Mouse (Mus musculus): ENCODE data around the gene Pgm1.

The Pgm1 gene

GRCm38 (mm10) chr4:99929149-99929612 lies at the start of gene Pgm1:
TSS of gene Pgm1 (plus strand) at chr4:99929414.
- peak; percentile 91 for DNase-seq (ENCODE audit: low read depth, low spot score)

- no peak for DNase-seq (ENCODE audit: low read depth, low spot score)
These were observed 47.3 kb upstream of the Pgm1 start for GRCm38 (mm10) chr4:99881882-99882281.

GRCm38 (mm10) chr4:99882405-99882804 lies 46.8 kb upstream of the Pgm1 start:
- DNase-seq (ENCODE audit: low read depth, low spot score) = no peak

GRCm38 (mm10) chr4:99913894-99914451 lies 15.2 kb upstream of the Pgm1 start:
- DNase-seq (ENCODE audit: low read depth, low spot score) = no peak

- no peak for DNase-seq (ENCODE audit: low read depth, low spot score)
These were observed 2.8 kb upstream of the Pgm1 start for GRCm38 (mm10) chr4:99926380-99926779.

GRCm38 (mm10) chr4:99928521-99928920 lies 693 bp upstream of the Pgm1 start:
- DNase-seq (ENCODE audit: low read depth, low spot score) = no peak

- peak; percentile 97 for DNase-seq (ENCODE audit: low read depth, low spot score)
These were observed 651 bp downstream of the Pgm1 start, which contains the start of gene Itgb3bp for GRCm38 (mm10) chr4:99929613-99930517. TSS of gene Itgb3bp (minus strand) at chr4:99929813.

GRCm38 (mm10) chr4:99930518-99931239 lies 1.5 kb downstream of the Pgm1 start:
- peak; percentile 69 for DNase-seq (ENCODE audit: low read depth, low spot score)

GRCm38 (mm10) chr4:99931240-99931580 lies 2.0 kb downstream of the Pgm1 start:
- DNase-seq (ENCODE audit: low read depth, low spot score) = no peak

GRCm38 (mm10) chr4:99931807-99932206 lies 2.6 kb downstream of the Pgm1 start:
- peak; percentile 83 for DNase-seq (ENCODE audit: low read depth, low spot score)

GRCm38 (mm10) chr4:99934859-99935258 lies 5.6 kb downstream of the Pgm1 start:
- DNase-seq (ENCODE audit: low read depth, low spot score) = no peak

GRCm38 (mm10) chr4:99936278-99936677 lies 7.1 kb downstream of the Pgm1 start:
- peak; percentile 81 for DNase-seq (ENCODE audit: low read depth, low spot score)

GRCm38 (mm10) chr4:99939711-99940505 lies 10.7 kb downstream of the Pgm1 start:
- DNase-seq (ENCODE audit: low read depth, low spot score) = no peak

- DNase-seq (ENCODE audit: low read depth, low spot score) = peak; percentile 88
These were observed 12.6 kb downstream of the Pgm1 start for GRCm38 (mm10) chr4:99941655-99942414.

GRCm38 (mm10) chr4:99944606-99945005 lies 15.4 kb downstream of the Pgm1 start:
- no peak for DNase-seq (ENCODE audit: low read depth, low spot score)

GRCm38 (mm10) chr4:99945011-99945410 lies 15.8 kb downstream of the Pgm1 start:
- no peak for DNase-seq (ENCODE audit: low read depth, low spot score)

GRCm38 (mm10) chr4:99946516-99946915 lies 17.3 kb downstream of the Pgm1 start:
- DNase-seq (ENCODE audit: low read depth, low spot score) = no peak

- DNase-seq (ENCODE audit: low read depth, low spot score) = no peak
These were observed 18.0 kb downstream of the Pgm1 start for GRCm38 (mm10) chr4:99947192-99947591.

GRCm38 (mm10) chr4:99947896-99948295 lies 18.7 kb downstream of the Pgm1 start:
- no peak for DNase-seq (ENCODE audit: low read depth, low spot score)

GRCm38 (mm10) chr4:99953904-99954303 lies 24.7 kb downstream of the Pgm1 start:
- peak; percentile 77 for DNase-seq (ENCODE audit: low read depth, low spot score)

- DNase-seq (ENCODE audit: low read depth, low spot score) = peak; percentile 90
These were observed 26.2 kb downstream of the Pgm1 start for GRCm38 (mm10) chr4:99955396-99955795.

Measured in skeletal muscle tissue, adult 2 months (tissue).